Mouse (Mus musculus) liver, embryonic 12.5 days (tissue): Measurements from ENCODE around the gene Mvp. TPM values are rescaled to one million over a fixed set of nuclear protein-coding genes. Genes with fewer than 3 reads are reported as not detected.

Source experiments
- ATAC-seq: fragments of 200-750 bp; cut with Nextera tagmentation; 2 replicates; pipeline ENCODE4 v1.8.0; 2017; ENCODE audit warnings: moderate number of reproducible peaks, mild to moderate bottlenecking, moderate library complexity
- H3K27ac ChIP-seq: fragments of 300-500 bp; sonication (generic); 2 replicates; pipeline ENCODE4 v1.5.1; 2016; ENCODE audit warnings: mild to moderate bottlenecking
- H3K27me3 ChIP-seq: fragments of 300-500 bp; sonication (generic); replicated peaks from 2 replicates; pipeline ENCODE4 v1.6.1; 2016; ENCODE audit warnings: mild to moderate bottlenecking, moderate library complexity
- H3K36me3 ChIP-seq: fragments of 300-500 bp; sonication (generic); 2 replicates; pipeline ENCODE4 v1.6.1; 2016; ENCODE audit warnings: mild to moderate bottlenecking, moderate library complexity
- H3K4me1 ChIP-seq: fragments of 300-500 bp; sonication (generic); 2 replicates; pipeline ENCODE4 v1.6.1; 2016
- H3K4me2 ChIP-seq: fragments of 300-500 bp; sonication (generic); 2 replicates; pipeline ENCODE4 v1.6.1; 2016; ENCODE audit warnings: mild to moderate bottlenecking, moderate library complexity
- H3K4me3 ChIP-seq: fragments of 300-500 bp; sonication (generic); 2 replicates; pipeline ENCODE4 v1.5.1; 2016; ENCODE audit warnings: mild to moderate bottlenecking, moderate library complexity
- H3K9ac ChIP-seq: fragments of 300-500 bp; sonication (generic); 2 replicates; pipeline ENCODE4 v1.6.1; 2016; ENCODE audit warnings: mild to moderate bottlenecking, moderate library complexity
- H3K9me3 ChIP-seq: fragments of 300-500 bp; sonication (generic); replicated peaks from 2 replicates; pipeline ENCODE4 v1.6.1; 2016; ENCODE audit warnings: mild to moderate bottlenecking, moderate library complexity
- WGBS: fragments of 180-500 bp; shearing (Covaris S2); methylation state at CpG from one replicate; pipeline ENCODE4 v1.1.7; 2016; ENCODE audit not compliant: insufficient replicate concordance; 5-methylcytosine and 5-hydroxymethylcytosine counted together
- polyA plus RNA-seq: library from polyadenylated mRNA; unstranded; fragments of >200 nt; fragmentation: Nextera tagmentation; extraction: Ambion mirVana; gene quantifications from 2 replicates; pipeline ENCODE4 v1.2.1, GENCODE M21; 2016

The Mvp gene
- polyA plus RNA-seq, 1 experiment from 2014 or later, result 8.9 TPM

GRCm38 (mm10) chr7:126961095-126961494 lies 53.3 kb downstream of the Mvp start:
- no peak for ATAC-seq
- H3K9me3 ChIP-seq, result no peaks in the 10 kb centered on the region
- no peaks in the 10 kb centered on the region for H3K4me1 ChIP-seq
- no peak overlapping the region for H3K9ac ChIP-seq
- no peaks in the 10 kb centered on the region for H3K36me3 ChIP-seq
- H3K27me3 ChIP-seq, result peaks cover 35% of the 10 kb centered on the region
- H3K27ac ChIP-seq, result no peak overlapping the region
- H3K4me3 ChIP-seq, result no peak overlapping the region
- WGBS, result 78% methylated on average over 5 of the region's 5 CpGs
- no peak overlapping the region for H3K4me2 ChIP-seq

DNA sequence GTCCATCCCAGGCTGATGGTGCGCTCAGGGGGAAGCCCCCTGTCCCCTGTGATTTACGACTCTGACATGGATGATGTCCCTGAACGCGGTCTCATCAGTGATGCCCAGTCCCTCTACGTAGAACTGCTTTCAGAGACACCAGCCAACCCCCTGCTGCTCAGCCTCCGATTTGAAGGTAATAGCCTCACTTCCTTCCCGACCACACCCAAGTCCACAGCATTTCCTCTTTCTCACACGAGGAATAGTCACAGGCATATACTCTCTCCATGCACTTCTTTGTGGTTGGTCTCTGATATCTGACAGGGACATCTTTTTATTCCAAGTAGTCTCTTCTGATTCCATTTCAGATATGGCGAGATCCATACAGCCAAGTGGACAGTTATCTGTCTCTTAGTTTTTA lies 54.6 kb downstream of the Mvp start:
- no peak overlapping the region for H3K9ac ChIP-seq
- H3K9me3 ChIP-seq, result no peaks in the 10 kb centered on the region
- peaks cover 31% of the 10 kb centered on the region for H3K27me3 ChIP-seq
- WGBS, result 46% methylated on average over 9 of the region's 9 CpGs
- no peak overlapping the region for H3K4me3 ChIP-seq
- no peaks in the 10 kb centered on the region for H3K4me1 ChIP-seq
- ATAC-seq, result no peak
- no peaks in the 10 kb centered on the region for H3K36me3 ChIP-seq
- no peak overlapping the region for H3K27ac ChIP-seq
- H3K4me2 ChIP-seq, result no peak overlapping the region

DNA sequence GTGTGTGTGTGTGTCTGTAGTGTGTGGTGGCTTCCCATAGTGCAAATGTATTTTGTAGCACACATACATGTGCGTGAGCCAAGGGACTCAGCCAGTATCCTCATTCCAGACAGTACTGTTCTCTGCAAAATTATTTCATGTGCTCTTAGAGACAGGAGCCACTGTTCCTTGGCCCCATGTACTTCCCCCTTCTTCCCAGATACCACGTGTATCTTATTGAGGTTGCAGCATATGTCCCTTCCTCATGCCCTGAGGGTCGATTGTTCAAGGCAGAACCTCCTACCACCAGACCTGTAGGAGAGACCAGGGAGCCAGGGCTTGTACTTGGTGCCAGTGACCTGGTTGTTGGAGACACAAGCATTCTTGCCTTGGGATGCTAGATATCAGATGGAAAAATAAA lies 59.3 kb downstream of the Mvp start:
- 30% methylated on average over 3 of the region's 3 CpGs for WGBS
- no peak for ATAC-seq
- Histone ChIP-seq H3K9me3 (no peaks in the 10 kb centered on the region), H3K36me3 (no peaks in the 10 kb centered on the region), H3K27ac (no peak overlapping the region), H3K4me1 (peaks cover 12% of the 10 kb centered on the region), H3K4me2 (no peak overlapping the region), H3K9ac (no peak overlapping the region), H3K27me3 (peaks cover 38% of the 10 kb centered on the region), H3K4me3 (no peak overlapping the region)

DNA sequence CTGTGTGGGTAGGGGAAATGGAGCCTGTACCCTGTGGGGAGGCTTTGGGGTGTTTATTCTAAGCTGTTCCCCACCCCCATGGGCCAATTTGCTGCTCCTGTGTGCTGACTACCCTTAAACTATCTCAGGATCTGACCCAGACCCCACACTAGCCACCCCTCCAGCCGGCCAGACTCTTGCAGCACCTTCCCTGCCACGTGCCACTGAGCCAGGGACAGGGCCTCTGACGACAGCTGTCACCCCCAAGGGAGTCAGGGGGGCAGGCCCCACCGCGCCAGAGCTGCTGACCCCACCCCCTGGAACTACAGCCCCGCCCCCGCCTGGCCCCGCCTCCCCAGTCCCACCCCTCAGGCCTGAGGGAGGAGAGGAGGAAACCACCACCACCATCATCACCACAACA lies 61.8 kb downstream of the Mvp start:
- Histone ChIP-seq H3K27me3 (peaks cover 60% of the 10 kb centered on the region), H3K36me3 (no peaks in the 10 kb centered on the region), H3K27ac (no peak overlapping the region), H3K4me3 (no peak overlapping the region), H3K4me2 (no peak overlapping the region), H3K9ac (no peak overlapping the region), H3K9me3 (no peaks in the 10 kb centered on the region), H3K4me1 (peaks cover 23% of the 10 kb centered on the region)
- 2% methylated on average over 8 of the region's 8 CpGs for WGBS
- ATAC-seq, result no peak

GRCm38 (mm10) chr7:126951741-126952140 lies 62.7 kb downstream of the Mvp start:
- Histone ChIP-seq H3K4me3 (no peak overlapping the region), H3K4me2 (no peak overlapping the region), H3K9me3 (no peaks in the 10 kb centered on the region), H3K9ac (no peak overlapping the region), H3K36me3 (no peaks in the 10 kb centered on the region), H3K4me1 (peaks cover 23% of the 10 kb centered on the region), H3K27me3 (peaks cover 60% of the 10 kb centered on the region), H3K27ac (no peak overlapping the region)
- ATAC-seq, result no peak
- WGBS, result 18% methylated on average over 4 of the region's 4 CpGs

DNA sequence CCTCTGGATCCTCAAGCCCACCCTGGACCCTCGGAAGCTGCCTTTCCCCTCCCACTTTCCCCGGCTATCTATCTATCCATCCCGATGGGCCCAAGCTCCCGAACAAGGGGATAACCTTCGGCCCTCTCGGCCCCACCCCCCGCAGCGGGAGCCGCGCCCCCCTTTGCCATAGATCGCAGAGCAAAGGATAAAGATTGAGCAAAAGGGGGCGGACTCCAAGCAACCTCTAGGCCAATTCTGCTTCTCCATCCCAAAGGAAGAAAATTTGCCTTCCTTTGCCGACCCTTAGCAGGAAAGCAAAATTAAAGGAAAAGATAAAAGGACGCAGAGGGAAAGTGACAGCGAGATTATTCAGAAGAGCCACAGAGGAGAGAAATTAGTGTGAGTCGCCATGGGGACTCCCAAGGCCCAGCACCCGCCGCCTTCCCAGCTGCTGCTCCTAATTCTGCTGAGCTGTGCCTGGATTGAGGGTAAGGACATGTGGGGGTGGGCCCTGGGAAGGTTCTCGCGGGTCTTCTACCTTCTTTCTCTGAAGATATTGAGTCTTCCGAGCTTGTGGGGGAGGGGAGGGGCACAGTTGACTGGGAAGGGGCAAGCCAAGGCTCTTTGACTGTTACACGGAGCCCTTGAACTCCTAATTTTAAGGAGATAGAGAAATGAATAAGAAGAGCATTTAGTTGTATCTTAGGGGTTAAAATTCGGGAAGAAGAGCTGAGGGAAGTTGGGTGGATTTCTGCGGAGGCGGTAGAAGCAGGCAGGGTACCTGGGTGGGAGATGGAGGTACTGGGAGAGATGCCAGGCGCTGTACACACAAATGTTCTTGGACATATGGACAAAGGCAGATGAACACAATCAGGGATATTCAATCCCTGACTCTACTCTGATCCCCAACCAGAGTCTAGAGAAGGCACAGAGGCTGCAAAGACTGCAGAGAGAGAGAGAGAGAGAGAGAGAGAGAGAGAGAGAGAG lies 63.5 kb downstream of the Mvp start:
- Histone ChIP-seq H3K36me3 (no peaks in the 10 kb centered on the region), H3K4me2 (peak overlapping the region; percentile 85), H3K9ac (no peak overlapping the region), H3K4me1 (peaks cover 23% of the 10 kb centered on the region), H3K27me3 (peaks cover 60% of the 10 kb centered on the region), H3K4me3 (no peak overlapping the region; the same call in 1 of the 2 replicates), H3K27ac (no peak overlapping the region), H3K9me3 (no peaks in the 10 kb centered on the region)
- ATAC-seq, result no peak
- 10% methylated on average over 26 of the region's 26 CpGs for WGBS

- 3% methylated on average over 42 of the region's 42 CpGs for WGBS
Measured at GRCm38 (mm10) chr7:126949793-126950646, 64.4 kb downstream of the Mvp start, which contains the start of gene Sez6l2. Gene Sez6l2 (plus strand): TSS chr7:126950563.

GRCm38 (mm10) chr7:126949403-126949792 lies 65.0 kb downstream of the Mvp start, which contains the start of gene Asphd1:
Gene Asphd1 (minus strand): TSS chr7:126949582.
- Histone ChIP-seq H3K27me3 (peaks cover 60% of the 10 kb centered on the region), H3K4me1 (peaks cover 23% of the 10 kb centered on the region), H3K27ac (no peak within 1 kb of the TSS), H3K36me3 (peaks cover 9% of the 10 kb centered on the region), H3K9me3 (no peaks in the 10 kb centered on the region), H3K4me3 (peak within 1 kb of the TSS; percentile 50), H3K4me2 (peak within 1 kb of the TSS; percentile 85), H3K9ac (0 out of 2 replicates have a peak within 1 kb of the TSS, but pooled peaks have one; percentile 9)
- WGBS, result 2% methylated on average over 21 of the region's 21 CpGs
- peak; percentile 2; the same call in 1 of the 2 replicates for ATAC-seq

More at GRCm38 (mm10) chr7:126949793-126950646, 64.4 kb downstream of the Mvp start, which contains the start of gene Sez6l2:
- Histone ChIP-seq H3K36me3 (peaks cover 4% of the 10 kb centered on the region), H3K27ac (no peak within 1 kb of the TSS), H3K4me1 (peaks cover 23% of the 10 kb centered on the region), H3K4me3 (peak within 1 kb of the TSS; percentile 50), H3K9ac (0 out of 2 replicates have a peak within 1 kb of the TSS, but pooled peaks have one; percentile 9), H3K27me3 (peaks cover 60% of the 10 kb centered on the region), H3K4me2 (peak within 1 kb of the TSS; percentile 85), H3K9me3 (no peaks in the 10 kb centered on the region)
- ATAC-seq, result peak; percentile 75

DNA sequence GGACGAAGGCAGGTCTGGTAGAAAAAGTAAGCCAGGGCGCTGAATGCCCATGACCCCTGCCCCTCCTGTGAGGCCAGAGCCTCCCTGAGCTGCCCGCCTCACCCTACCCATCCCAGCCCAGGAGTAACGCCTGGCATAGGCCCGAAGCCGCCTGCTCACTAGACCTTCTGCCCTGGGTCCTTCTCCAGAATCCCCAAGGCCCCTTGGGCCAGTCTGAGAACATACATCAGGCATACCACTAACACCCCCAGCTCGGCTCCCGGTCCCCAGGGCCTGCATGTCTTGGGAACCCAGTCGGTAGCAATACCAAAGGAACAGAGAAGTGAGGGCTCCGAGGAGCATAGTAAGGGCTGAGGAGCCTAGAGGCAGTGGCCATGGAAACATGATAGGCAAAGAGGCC lies 65.8 kb downstream of the Mvp start:
- no peaks in the 10 kb centered on the region for H3K9me3 ChIP-seq
- H3K27me3 ChIP-seq, result peaks cover 57% of the 10 kb centered on the region
- no peak overlapping the region for H3K4me3 ChIP-seq
- no peak overlapping the region for H3K9ac ChIP-seq
- no peak overlapping the region for H3K27ac ChIP-seq
- H3K4me1 ChIP-seq, result peaks cover 23% of the 10 kb centered on the region
- WGBS, result 65% methylated on average over 10 of the region's 10 CpGs
- peaks cover 11% of the 10 kb centered on the region for H3K36me3 ChIP-seq
- no peak overlapping the region for H3K4me2 ChIP-seq
- ATAC-seq, result no peak

- H3K4me2 ChIP-seq, result no peak overlapping the region
- no peak overlapping the region for H3K4me3 ChIP-seq
- no peak overlapping the region for H3K9ac ChIP-seq
- H3K4me1 ChIP-seq, result peaks cover 22% of the 10 kb centered on the region
- H3K9me3 ChIP-seq, result no peaks in the 10 kb centered on the region
- peaks cover 36% of the 10 kb centered on the region for H3K27me3 ChIP-seq
- H3K36me3 ChIP-seq, result peaks cover 25% of the 10 kb centered on the region
- H3K27ac ChIP-seq, result no peak overlapping the region
- 50% methylated on average over 3 of the region's 3 CpGs for WGBS
- no peak for ATAC-seq
Measured at GRCm38 (mm10) chr7:126946530-126946929, 67.9 kb downstream of the Mvp start.

GRCm38 (mm10) chr7:126941801-126942200 lies 72.6 kb downstream of the Mvp start:
- ATAC-seq, result no peak
- no peaks in the 10 kb centered on the region for H3K9me3 ChIP-seq
- no peak overlapping the region for H3K27ac ChIP-seq

More at GRCm38 (mm10) chr7:126941801-126942200, 72.6 kb downstream of the Mvp start:
- H3K4me3 ChIP-seq, result no peak overlapping the region
- WGBS, result 73% methylated on average over 5 of the region's 5 CpGs
- no peak overlapping the region for H3K4me2 ChIP-seq
- H3K9ac ChIP-seq, result no peak overlapping the region
- peaks cover 12% of the 10 kb centered on the region; the same call in 1 of the 2 replicates for H3K4me1 ChIP-seq
- peaks cover 41% of the 10 kb centered on the region for H3K36me3 ChIP-seq
- no peaks in the 10 kb centered on the region for H3K27me3 ChIP-seq
